Mouse (Mus musculus) cortical plate, adult 2 months (tissue): ENCODE measurements around the gene Emilin3.

Source experiments
- CTCF ChIP-seq: fragments of 200-500 bp; IDR thresholded peaks from 2 replicates; pipeline ENCODE4 v1.5.1; 2011; ENCODE audit warnings: mild to moderate bottlenecking, control low read depth, low read length; ENCODE audit not compliant: insufficient read depth; ENCODE audit errors: extremely low read depth
- POLR2A ChIP-seq: fragments of 200-500 bp; IDR thresholded peaks from 2 replicates; pipeline ENCODE4 v1.6.1; 2011; ENCODE audit warnings: mild to moderate bottlenecking, low read length, control low read depth; ENCODE audit not compliant: insufficient read depth; ENCODE audit errors: extremely low read depth

DNA sequence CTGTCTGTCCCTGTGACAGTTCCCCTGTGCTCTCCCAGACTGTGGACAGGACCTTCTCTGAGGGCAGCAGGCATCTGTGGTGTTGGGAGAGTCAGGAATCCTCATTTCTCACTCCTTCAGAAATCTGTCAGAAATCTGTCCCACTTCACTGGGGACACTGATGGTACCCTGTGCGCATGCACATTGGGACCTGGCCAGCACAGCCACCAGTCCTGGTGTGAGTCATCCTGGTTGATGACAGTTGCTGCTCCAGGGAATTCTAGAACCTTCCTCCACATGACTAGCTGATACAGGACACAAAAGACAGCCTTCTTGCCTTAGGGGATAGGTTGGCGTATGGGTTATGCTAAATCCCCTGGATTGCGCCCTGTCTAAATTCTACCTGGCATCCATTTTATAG lies 5.2 kb upstream of the Emilin3 start:
- TF ChIP-seq POLR2A (no peak), CTCF (no peak)
